Mouse (Mus musculus) CH12.LX (cell line): ENCODE data around the gene Fads2. TPM values are rescaled to one million over a fixed set of nuclear protein-coding genes. Genes with fewer than 3 reads are reported as not detected.
A peak's percentile ranks its signal among the peaks of the same experiment; 100 is the strongest.

Experiments
- DNase-seq: peaks from one replicate; pipeline ENCODE4 v3.0.0-alpha.2; 2013; ENCODE audit errors: extremely low read depth
- H3K27ac ChIP-seq: 2 replicates; pipeline ENCODE4 v1.5.1; 2012; ENCODE audit warnings: low read depth, mild to moderate bottlenecking, control low read depth, moderate library complexity; ENCODE audit not compliant: insufficient read depth
- H3K27me3 ChIP-seq: replicated peaks from 2 replicates; pipeline ENCODE3; 2012; ENCODE audit warnings: inconsistent platforms
- H3K36me3 ChIP-seq, 2 experiments: replicated peaks in 1 of 2; 2 replicates each; pipeline versions ENCODE3 to v1.6.1; 2012; ENCODE audit warnings: inconsistent platforms in 1 of 2, low read length in 1 of 2, mild to moderate bottlenecking in 1 of 2, mixed read lengths in 1 of 2, moderate library complexity in 1 of 2; ENCODE audit not compliant: control insufficient read depth in 1 of 2, insufficient read depth in 1 of 2
- H3K4me1 ChIP-seq, 2 experiments: 2 replicates each; pipeline ENCODE4 v1.6.1; 2012; ENCODE audit warnings: inconsistent platforms in 1 of 2, moderate library complexity in 1 of 2; ENCODE audit not compliant: insufficient read depth in 2 of 2, control insufficient read depth in 1 of 2
- H3K4me2 ChIP-seq: 2 replicates; pipeline ENCODE4 v1.6.1; 2012; ENCODE audit warnings: low read depth, mild to moderate bottlenecking, control low read depth; ENCODE audit not compliant: poor library complexity, insufficient read depth, severe bottlenecking
- H3K4me3 ChIP-seq, 3 experiments: fragments of 150-350 bp in 1 of 3; sonication (generic) in 1 of 3; replicated peaks in 1 of 3; 2 replicates each; pipeline versions ENCODE3 to v1.5.1; 2011 to 2012; ENCODE audit warnings: low read depth in 2 of 3, low read length in 2 of 3, mild to moderate bottlenecking in 2 of 3, moderate library complexity in 2 of 3, control low read depth in 1 of 3, improper control_type of control experiment in 1 of 3, inconsistent platforms in 1 of 3, mixed read lengths in 1 of 3; ENCODE audit not compliant: poor library complexity in 1 of 3
- H3K79me2 ChIP-seq: replicated peaks from 2 replicates; pipeline ENCODE4 v1.6.1; 2012; ENCODE audit warnings: mild to moderate bottlenecking, moderate library complexity; ENCODE audit not compliant: control insufficient read depth, poor library complexity, insufficient read depth, severe bottlenecking; ENCODE audit errors: extremely low read depth
- H3K9ac ChIP-seq: 2 replicates; pipeline ENCODE4 v1.6.1; 2012; ENCODE audit warnings: low read depth, mild to moderate bottlenecking, control low read depth, moderate library complexity; ENCODE audit not compliant: insufficient read depth
- H3K9me3 ChIP-seq: replicated peaks from 2 replicates; pipeline ENCODE3; 2012; ENCODE audit warnings: low read length, inconsistent platforms, mixed read lengths
- CHD1 ChIP-seq: IDR thresholded peaks from 2 replicates; pipeline ENCODE4 v1.6.1; 2012; ENCODE audit warnings: low read depth, low read length, improper control_type of control experiment, inconsistent platforms
- CHD2 ChIP-seq: IDR thresholded peaks from 2 replicates; pipeline ENCODE4 v1.6.1; 2011; ENCODE audit warnings: low read length, improper control_type of control experiment
- CTCF ChIP-seq, 2 experiments: IDR thresholded peaks in 1 of 2; conservative IDR thresholded peaks in 1 of 2; 2 replicates each; pipeline ENCODE4 v1.5.1; 2011 to 2012; ENCODE audit warnings: low read depth in 2 of 2, low read length in 2 of 2, improper control_type of control experiment in 1 of 2, inconsistent platforms in 1 of 2, mild to moderate bottlenecking in 1 of 2, moderate library complexity in 1 of 2
- E2F4 ChIP-seq: IDR thresholded peaks from 2 replicates; pipeline ENCODE4 v1.6.1; 2011; ENCODE audit warnings: low read depth, low read length, improper control_type of control experiment; ENCODE audit not compliant: insufficient replicate concordance
- ELF1 ChIP-seq: IDR thresholded peaks from 2 replicates; pipeline ENCODE4 v1.6.1; 2014; ENCODE audit warnings: low read depth, mild to moderate bottlenecking, inconsistent platforms, low read length, improper control_type of control experiment
- EP300 ChIP-seq: IDR thresholded peaks from 2 replicates; pipeline ENCODE4 v1.6.1; 2011; ENCODE audit warnings: low read length, improper control_type of control experiment
- ETS1 ChIP-seq: conservative IDR thresholded peaks from 2 replicates; pipeline ENCODE4 v1.6.1; 2012; ENCODE audit warnings: low read depth, mild to moderate bottlenecking, inconsistent platforms, low read length, improper control_type of control experiment, moderate library complexity
- IRF4 ChIP-seq: IDR thresholded peaks from 2 replicates; pipeline ENCODE4 v1.6.1; 2014; ENCODE audit warnings: low read depth, mild to moderate bottlenecking, inconsistent platforms, low read length, improper control_type of control experiment
- JUND ChIP-seq: conservative IDR thresholded peaks from 2 replicates; pipeline ENCODE4 v1.6.1; 2011; ENCODE audit warnings: low read depth, low read length, improper control_type of control experiment
- MAFK ChIP-seq: IDR thresholded peaks from 2 replicates; pipeline ENCODE4 v1.6.1; 2011; ENCODE audit warnings: low read length, improper control_type of control experiment; ENCODE audit not compliant: insufficient replicate concordance
- MAZ ChIP-seq: IDR thresholded peaks from 2 replicates; pipeline ENCODE4 v1.6.1; 2012; ENCODE audit warnings: low read depth, mild to moderate bottlenecking, inconsistent platforms, low read length, improper control_type of control experiment, moderate library complexity
- MXI1 ChIP-seq: IDR thresholded peaks from 2 replicates; pipeline ENCODE4 v1.6.1; 2011; ENCODE audit warnings: mild to moderate bottlenecking, low read depth, low read length, improper control_type of control experiment
- NELFE ChIP-seq: IDR thresholded peaks from 2 replicates; pipeline ENCODE4 v1.6.1; 2011; ENCODE audit warnings: low read depth, low read length, improper control_type of control experiment
- PAX5 ChIP-seq: IDR thresholded peaks from 2 replicates; pipeline ENCODE4 v1.6.1; 2012; ENCODE audit warnings: low read length, inconsistent platforms, mixed read lengths
- POLR2A ChIP-seq: IDR thresholded peaks from 2 replicates; pipeline ENCODE4 v1.6.1; 2011; ENCODE audit warnings: low read depth, mild to moderate bottlenecking, improper control_type of control experiment, low read length
- SMC3 ChIP-seq: IDR thresholded peaks from 2 replicates; pipeline ENCODE4 v1.6.1; 2011; ENCODE audit warnings: low read depth, low read length, improper control_type of control experiment
- TBP ChIP-seq: conservative IDR thresholded peaks from 2 replicates; pipeline ENCODE4 v1.6.1; 2011; ENCODE audit warnings: low read depth, low read length, improper control_type of control experiment
- ZC3H11A ChIP-seq: IDR thresholded peaks from 2 replicates; pipeline ENCODE4 v1.6.1; 2012; ENCODE audit warnings: low read depth, mild to moderate bottlenecking, inconsistent platforms, low read length, improper control_type of control experiment
- dilution Hi-C: fragments of 300-500 bp; cut with MboI; formaldehyde crosslinking; loops from 2 replicates; pipeline ENCODE4 v1.14.3; 2020; ENCODE audit warnings: low sequenced_read_pairs; ENCODE audit not compliant: extremely low pct_unique_long_range_greater_than_20kb, extremely low pct_ligation_motif_present
- in situ Hi-C: fragments of 300-500 bp; cut with MboI; formaldehyde crosslinking; loops from 3 replicates; pipeline ENCODE4 v1.14.3; 2019; ENCODE audit warnings: low sequenced_read_pairs, low pct_ligation_motif_present, low pct_unique_long_range_greater_than_20kb, mixed read lengths
- polyA plus RNA-seq: library from polyadenylated mRNA; unstranded; fragments of >175 nt; gene quantifications from 2 replicates; pipeline ENCODE4 v1.2.1, GENCODE M21; 2012; ENCODE audit warnings: low read depth; ENCODE audit not compliant: insufficient read length
- total RNA-seq, 2 experiments: library from RNA; depleted of rRNA; stranded (reverse); fragments of 300-350 nt in 1 of 2; fragments of >200 nt in 1 of 2; gene quantifications; 2 replicates each; pipeline ENCODE4 v1.2.3; 2012 to 2014

The Fads2 gene
- total and polyA plus RNA-seq, 3 experiments: 1.7 to 8.1 (median 1.8) TPM

- TF ChIP-seq MAFK: peak; percentile 58; the same call in 1 of the 2 replicates
- TF ChIP-seq CTCF (conservative IDR thresholded peaks at IDR 0.05 in 1 of 2, IDR thresholded peaks at IDR 0.05 in 1 of 2; ENCODE audit: low read depth in 2 of 2, low read length in 2 of 2): no peak
- TF ChIP-seq, all 38 proteins: peak for 1
- dilution Hi-C loops (no loop called here), in situ Hi-C loops (no loop called here)
- no peaks in the 10 kb centered on the region for H3K9me3 ChIP-seq
- H3K36me3 ChIP-seq: no peaks in the 10 kb centered on the region
- peaks cover 30% of the 10 kb centered on the region for H3K27me3 ChIP-seq
- H3K4me1 ChIP-seq: peaks cover 0 to 10% of the 10 kb centered on the region in 2 experiments; a peak in 1 of 4 replicates
- no peak for DNase-seq
- no peaks in the 10 kb centered on the region for H3K79me2 ChIP-seq
- no peak overlapping the region for H3K9ac ChIP-seq
- no peak overlapping the region for H3K4me3 ChIP-seq
- no peak overlapping the region for H3K4me2 ChIP-seq
- no peak overlapping the region for H3K27ac ChIP-seq
Measured at GRCm38 (mm10) chr19:10025169-10025875, 76.2 kb downstream of the Fads2 start.

GRCm38 (mm10) chr19:10023304-10023758, 78.2 kb downstream of the Fads2 start:
- H3K79me2 ChIP-seq: no peaks in the 10 kb centered on the region
- H3K27me3 ChIP-seq: peaks cover 31% of the 10 kb centered on the region
- H3K4me2 ChIP-seq: no peak overlapping the region
- peaks cover 4 to 15% of the 10 kb centered on the region in 2 experiments for H3K4me1 ChIP-seq
- H3K27ac ChIP-seq: no peak overlapping the region
- no peaks in the 10 kb centered on the region for H3K36me3 ChIP-seq
- no peak overlapping the region for H3K4me3 ChIP-seq
- no peak for DNase-seq
- H3K9me3 ChIP-seq: no peaks in the 10 kb centered on the region
- dilution Hi-C loops: no loop called here
- no peak for TF ChIP-seq NELFE
- no peak for TF ChIP-seq MAZ
- TF ChIP-seq ZC3H11A: no peak
- TF ChIP-seq ETS1: no peak
- no peak for TF ChIP-seq MXI1
- no peak for TF ChIP-seq ELF1
- no peak for TF ChIP-seq CHD1
- TF ChIP-seq SMC3: no peak
- no peak for TF ChIP-seq E2F4
- TF ChIP-seq JUND: no peak
- no peak for TF ChIP-seq PAX5
- TF ChIP-seq IRF4: no peak
- TF ChIP-seq CHD2: no peak
- TF ChIP-seq TBP: no peak
- no peak for TF ChIP-seq EP300
- TF ChIP-seq POLR2A: no peak
- in situ Hi-C loops: no loop called here
- H3K9ac ChIP-seq: no peak overlapping the region
